Mouse (Mus musculus) brown adipose tissue, adult 24 weeks (tissue): Measurements from ENCODE around the gene Gsc2. TPM values are rescaled to one million over a fixed set of nuclear protein-coding genes. Genes with fewer than 3 reads are reported as not detected.

Experiments
- H3K27ac ChIP-seq: fragments of 200-500 bp; replicated peaks from 2 replicates; pipeline ENCODE4 v1.5.1; 2012; ENCODE audit warnings: low read depth, mild to moderate bottlenecking, low read length
- H3K4me1 ChIP-seq: fragments of 200-500 bp; 2 replicates; pipeline ENCODE4 v1.6.1; 2012; ENCODE audit warnings: low read length, mixed read lengths; ENCODE audit not compliant: control insufficient read depth, insufficient read depth, insufficient read length
- H3K4me3 ChIP-seq: fragments of 200-500 bp; 2 replicates; pipeline ENCODE4 v1.5.1; 2012; ENCODE audit warnings: low read depth, mild to moderate bottlenecking, low read length, moderate library complexity; ENCODE audit not compliant: insufficient read depth
- polyA plus RNA-seq: library from polyadenylated mRNA; stranded (reverse); fragments of >200 nt; gene quantifications from 2 replicates; pipeline ENCODE4 v1.2.4, GENCODE M21; 2012; ENCODE audit not compliant: missing spikeins, insufficient read depth, insufficient read length

Gene Gsc2
- polyA plus RNA-seq, 1 experiment: not detected

GRCm38 (mm10) chr16:17931906-17932460 is 17.1 kb upstream of the Gsc2 start:
- H3K4me1 ChIP-seq: peaks cover 4% of the 10 kb centered on the region
- H3K27ac ChIP-seq: no peak overlapping the region
- H3K4me3 ChIP-seq: no peak overlapping the region

DNA sequence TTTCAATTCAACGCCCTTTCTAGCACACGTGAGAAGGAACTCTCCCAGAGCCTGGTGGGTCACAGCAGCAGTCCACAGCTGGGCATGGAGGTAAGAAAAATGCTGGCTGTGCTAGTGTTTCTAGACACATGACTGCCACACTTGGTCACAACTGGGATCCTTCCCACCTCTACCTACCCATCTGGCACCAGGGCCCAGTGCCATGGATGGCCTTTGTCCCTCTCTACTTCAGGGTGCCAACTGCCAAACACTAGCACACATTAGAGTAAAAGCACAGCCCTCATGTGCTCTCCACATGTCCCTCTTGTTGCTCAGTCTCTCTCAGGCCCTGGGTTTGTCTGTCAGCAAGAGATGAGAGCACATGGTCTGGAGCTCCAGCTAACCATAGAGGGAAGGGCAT is 14.8 kb upstream of the Gsc2 start:
- Histone ChIP-seq H3K4me1 (no peaks in the 10 kb centered on the region; the same call in 1 of the 2 replicates), H3K27ac (no peak overlapping the region), H3K4me3 (no peak overlapping the region)

DNA sequence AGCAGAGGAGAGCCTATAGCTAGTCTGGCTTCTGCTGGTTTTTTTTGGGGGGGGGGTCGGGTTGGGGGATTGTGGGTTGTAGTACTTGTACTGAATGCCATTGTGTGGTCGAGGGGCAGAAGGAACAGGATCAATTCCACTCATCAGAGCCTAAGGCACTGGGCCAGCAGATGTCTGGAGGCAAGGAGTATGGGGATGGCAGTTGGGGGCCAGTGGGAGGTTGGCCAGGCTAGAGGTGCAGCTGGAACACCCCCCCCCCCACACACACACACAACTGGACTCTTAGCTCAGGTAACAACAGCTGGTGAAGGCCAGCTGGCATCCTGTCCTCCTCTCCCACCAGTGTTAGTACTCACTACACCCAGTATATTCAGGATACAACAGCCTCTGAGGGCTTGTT is 14.4 kb upstream of the Gsc2 start:
- Histone ChIP-seq H3K27ac (no peak overlapping the region), H3K4me1 (no peaks in the 10 kb centered on the region; the same call in 1 of the 2 replicates), H3K4me3 (no peak overlapping the region)

DNA sequence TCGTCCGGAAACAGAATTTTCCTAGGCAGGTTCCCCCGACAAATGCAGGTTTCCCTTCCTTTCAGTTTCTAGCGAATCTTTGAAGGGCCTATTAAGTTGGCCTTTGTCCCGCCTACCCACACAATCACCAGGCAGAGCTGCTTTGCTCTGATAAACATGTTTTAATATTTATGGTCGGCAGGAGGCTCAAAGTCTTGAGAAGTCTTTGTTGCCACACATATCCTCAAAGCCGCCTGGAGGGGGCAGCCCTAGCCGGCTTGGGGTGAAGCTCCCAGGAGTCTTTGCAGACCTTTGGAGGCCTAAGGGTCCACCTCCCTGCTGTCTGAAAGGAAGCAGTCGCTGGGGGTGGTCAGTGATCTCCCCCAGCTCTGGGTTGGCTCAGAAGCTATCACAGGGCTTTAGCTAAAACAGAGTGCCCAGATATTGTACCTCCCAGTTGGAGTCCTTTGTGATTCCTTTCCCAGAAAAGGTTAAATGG is 13.8 kb upstream of the Gsc2 start:
- Histone ChIP-seq H3K4me1 (no peaks in the 10 kb centered on the region; the same call in 1 of the 2 replicates), H3K27ac (peak overlapping the region; percentile 62), H3K4me3 (peak overlapping the region; percentile 82)

DNA sequence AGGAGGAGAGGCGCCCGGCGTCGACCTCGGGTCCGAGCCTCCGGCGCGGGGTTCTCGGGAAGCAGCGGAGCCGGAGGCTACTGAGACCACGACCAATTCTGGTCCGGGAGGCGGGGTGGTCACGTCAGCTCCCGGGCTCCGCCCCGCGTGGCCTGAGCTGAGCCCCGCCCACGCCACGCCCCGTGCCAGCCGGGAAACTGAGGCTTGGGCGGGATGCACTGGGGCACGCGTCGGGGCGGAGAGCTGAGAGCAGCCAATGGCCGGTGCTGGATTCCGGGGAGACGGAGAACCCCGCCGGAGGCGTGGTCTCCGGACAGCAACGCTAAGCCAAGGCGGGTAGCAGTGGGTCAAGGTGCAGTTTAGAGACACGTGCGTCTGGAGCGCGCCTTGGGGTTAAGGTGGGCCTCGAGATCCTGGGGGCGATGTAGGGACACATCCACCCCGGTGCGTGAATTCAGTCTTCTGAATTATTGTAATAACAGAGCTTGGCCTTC is 13.3 kb upstream of the Gsc2 start, which contains the start of gene Slc25a1:
Gene Slc25a1 (minus strand): TSS at position 133 of the 494 bp plus-strand sequence.
- Histone ChIP-seq H3K4me1 (no peaks in the 10 kb centered on the region; the same call in 1 of the 2 replicates), H3K4me3 (peak within 1 kb of the TSS; percentile 82), H3K27ac (peak within 1 kb of the TSS; percentile 62)

DNA sequence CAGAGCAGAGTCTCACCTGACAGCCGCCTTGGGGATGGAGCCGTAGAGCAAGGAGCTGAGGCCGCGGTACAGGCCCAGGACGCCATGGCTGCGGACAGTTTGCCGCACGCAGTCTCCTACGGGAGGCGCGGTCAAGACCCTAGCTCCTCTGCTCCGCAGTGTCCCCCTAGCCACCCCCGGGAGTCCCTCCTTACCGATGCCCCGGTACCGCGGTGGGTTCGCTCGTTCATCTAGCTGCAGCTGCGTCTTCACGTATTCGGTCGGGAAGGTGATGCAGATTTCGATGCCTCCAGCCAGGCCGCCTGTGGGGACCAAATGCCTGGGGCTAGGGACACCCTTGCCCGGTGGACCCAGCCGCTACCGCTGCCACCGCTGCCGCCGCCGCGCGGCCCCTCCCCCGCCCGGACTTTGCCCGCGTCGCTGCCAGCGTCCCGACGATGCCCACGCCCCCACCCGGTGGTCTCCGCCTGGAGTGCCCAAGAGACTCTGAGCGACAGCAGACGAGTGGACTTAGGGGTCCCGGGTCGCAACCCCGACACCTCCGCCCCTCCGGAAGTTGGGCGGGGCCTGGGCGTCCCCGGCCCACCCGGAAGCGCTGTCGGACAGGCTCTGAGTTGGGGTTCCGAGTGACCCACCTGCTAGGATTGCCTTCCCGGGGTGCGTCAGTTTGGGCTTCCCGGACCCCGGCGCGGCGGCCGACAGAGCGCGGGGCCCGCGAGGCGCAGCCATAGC is 12.7 kb upstream of the Gsc2 start:
- no peaks in the 10 kb centered on the region; the same call in 1 of the 2 replicates for H3K4me1 ChIP-seq
- H3K4me3 ChIP-seq: peak overlapping the region; percentile 82
- H3K27ac ChIP-seq: 0 out of 2 replicates have a peak overlapping the region, but pooled peaks have one; percentile 10

DNA sequence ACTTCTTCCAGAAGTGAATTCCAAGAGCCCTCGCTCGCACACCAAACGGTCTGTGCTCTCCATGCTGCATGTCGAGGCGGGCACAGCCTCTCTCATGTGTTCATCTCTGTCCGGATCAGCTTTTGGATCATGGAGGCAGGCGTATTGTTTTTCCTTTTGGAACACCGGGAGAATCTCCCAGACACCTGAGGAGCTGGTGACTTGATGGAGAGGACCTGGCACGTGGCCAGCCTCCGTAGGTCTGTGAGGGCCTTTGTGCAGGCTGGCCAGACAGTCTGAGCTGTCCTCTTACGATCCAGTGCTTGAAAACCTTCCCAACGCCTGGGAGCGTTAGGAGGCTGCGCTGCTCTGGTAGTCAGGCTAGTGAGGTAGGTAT is 7.3 kb upstream of the Gsc2 start:
- H3K4me3 ChIP-seq: peak overlapping the region; percentile 71
- peaks cover 3% of the 10 kb centered on the region for H3K4me1 ChIP-seq
- peak overlapping the region; percentile 51 for H3K27ac ChIP-seq

DNA sequence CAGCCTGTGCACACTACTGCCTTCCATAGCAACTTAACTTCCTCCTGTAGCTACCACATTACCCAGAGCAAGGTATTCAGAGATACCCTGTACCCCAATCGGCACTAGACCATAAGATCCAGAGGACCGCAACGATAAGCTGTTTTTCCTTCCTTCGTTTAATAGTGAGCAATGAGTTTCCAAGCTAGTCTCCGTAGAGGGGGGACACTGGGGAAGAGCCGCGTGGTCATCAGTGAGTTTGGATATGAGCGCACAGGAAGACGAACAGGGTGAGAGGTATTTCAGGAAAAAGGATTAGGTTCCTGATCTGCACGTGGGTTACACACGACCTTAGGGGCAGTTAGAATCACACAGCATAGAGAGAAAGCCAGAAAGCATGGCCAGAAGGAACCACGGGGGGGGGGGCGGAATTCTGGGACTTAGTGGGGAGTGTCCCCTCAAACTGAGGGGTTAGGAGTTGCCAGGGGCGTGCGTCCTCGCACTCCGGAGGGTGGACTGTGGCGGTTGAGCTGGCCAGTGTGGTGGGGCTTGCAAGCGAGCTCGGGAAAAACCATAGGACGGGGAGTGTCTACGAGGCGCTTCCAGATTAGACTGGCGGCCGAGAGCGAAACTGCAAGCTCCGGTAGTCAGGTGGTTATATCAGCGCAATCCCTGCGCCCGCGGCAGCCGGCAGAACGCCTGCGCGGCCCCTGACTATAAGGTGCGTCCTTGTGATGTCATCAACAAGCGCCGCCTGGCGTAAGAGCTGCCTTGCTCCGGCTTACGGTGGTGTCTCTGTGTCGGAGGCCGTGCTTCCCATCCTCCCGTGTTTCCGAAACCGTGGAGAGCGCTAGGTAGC is 6.7 kb upstream of the Gsc2 start:
- Histone ChIP-seq H3K27ac (peak overlapping the region; percentile 77), H3K4me1 (peaks cover 3% of the 10 kb centered on the region), H3K4me3 (peak overlapping the region; percentile 71)

DNA sequence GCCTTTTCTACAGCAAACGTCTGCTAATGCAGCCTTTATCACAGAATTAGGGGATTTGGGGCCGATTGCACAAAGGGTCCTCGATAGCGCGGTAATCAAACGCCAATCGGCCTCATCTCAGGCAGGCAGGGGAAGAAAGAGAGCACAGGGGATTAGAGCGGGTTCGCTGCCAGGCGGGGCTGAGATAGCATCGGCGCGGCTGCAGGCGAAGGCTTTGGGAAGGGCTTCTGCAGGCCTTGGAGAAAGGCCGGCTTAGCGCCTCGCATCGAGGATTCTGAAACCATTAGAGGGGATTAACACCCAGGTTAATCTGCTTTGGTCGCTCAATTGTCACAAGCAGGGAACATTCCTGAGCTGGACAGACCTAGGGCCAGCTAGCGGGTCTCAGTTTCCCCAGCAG is 5.7 kb upstream of the Gsc2 start:
- H3K27ac ChIP-seq: no peak overlapping the region
- peaks cover 3% of the 10 kb centered on the region for H3K4me1 ChIP-seq
- H3K4me3 ChIP-seq: 0 out of 2 replicates have a peak overlapping the region, but pooled peaks have one; percentile 6

- peak within 1 kb of the TSS; percentile 72 for H3K27ac ChIP-seq
- no peaks in the 10 kb centered on the region; the same call in 1 of the 2 replicates for H3K4me1 ChIP-seq
These were observed 3.7 kb downstream of the Gsc2 start, which contains the start of gene Ess2 for GRCm38 (mm10) chr16:17911052-17911595. TSS of gene Ess2 (minus strand) at chr16:17911348.

GRCm38 (mm10) chr16:17898462-17898861 is 16.4 kb downstream of the Gsc2 start, which contains the start of the genes Dgcr2 and Tssk2:
TSS of gene Dgcr2 (minus strand) at chr16:17898562.
TSS of gene Tssk2 (plus strand) at chr16:17898637.
- Histone ChIP-seq H3K4me3 (no peak within 1 kb of the TSS), H3K4me1 (peaks cover 2% of the 10 kb centered on the region; the same call in 1 of the 2 replicates), H3K27ac (no peak within 1 kb of the TSS)

More at GRCm38 (mm10) chr16:17911052-17911595, 3.7 kb downstream of the Gsc2 start, which contains the start of gene Ess2:
- H3K4me3 ChIP-seq: peak within 1 kb of the TSS; percentile 88

GRCm38 (mm10) chr16:17896091-17896490 is 18.8 kb downstream of the Gsc2 start:
- no peak overlapping the region for H3K4me3 ChIP-seq
- no peak overlapping the region for H3K27ac ChIP-seq
- peaks cover 2% of the 10 kb centered on the region; the same call in 1 of the 2 replicates for H3K4me1 ChIP-seq

GRCm38 (mm10) chr16:17893923-17894322 is 20.9 kb downstream of the Gsc2 start, which contains the start of gene Tssk1:
TSS of gene Tssk1 (plus strand) at chr16:17894223.
- no peak within 1 kb of the TSS for H3K27ac ChIP-seq
- H3K4me3 ChIP-seq: no peak within 1 kb of the TSS

DNA sequence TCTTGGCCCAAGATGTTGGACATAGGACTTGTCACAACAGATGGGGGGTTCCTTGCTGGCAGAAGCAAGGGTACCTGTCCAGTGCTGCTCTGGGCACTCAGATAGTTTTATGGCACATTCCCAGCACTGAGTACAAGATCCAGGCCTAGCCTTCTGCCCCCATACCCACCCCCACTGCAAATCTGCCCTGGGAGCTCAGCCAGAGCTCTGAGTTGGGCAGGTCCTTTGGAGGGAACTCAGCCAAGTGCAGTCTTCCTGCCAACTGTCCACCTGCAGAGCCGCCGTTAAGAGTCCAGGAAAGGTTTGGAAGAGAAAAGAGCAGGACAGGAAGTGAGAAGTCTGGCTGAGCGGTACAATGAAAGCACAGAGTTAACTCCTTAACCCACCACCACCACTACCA is 22.3 kb downstream of the Gsc2 start:
- H3K4me1 ChIP-seq: peaks cover 12% of the 10 kb centered on the region
- H3K4me3 ChIP-seq: no peak overlapping the region
- H3K27ac ChIP-seq: no peak overlapping the region

More at GRCm38 (mm10) chr16:17893923-17894322, 20.9 kb downstream of the Gsc2 start, which contains the start of gene Tssk1:
- H3K4me1 ChIP-seq: peaks cover 12% of the 10 kb centered on the region
